Mouse (Mus musculus): ENCODE measurements at regions not wholly inside any gene's neighbourhood (a gene's known extent, or its start where the extent isn't known, plus 50 kb on each side); places are given as distances from the start of the nearest gene placed in this dataset.
A peak's percentile ranks its signal among the peaks of the same experiment; 100 is the strongest.

DNA sequence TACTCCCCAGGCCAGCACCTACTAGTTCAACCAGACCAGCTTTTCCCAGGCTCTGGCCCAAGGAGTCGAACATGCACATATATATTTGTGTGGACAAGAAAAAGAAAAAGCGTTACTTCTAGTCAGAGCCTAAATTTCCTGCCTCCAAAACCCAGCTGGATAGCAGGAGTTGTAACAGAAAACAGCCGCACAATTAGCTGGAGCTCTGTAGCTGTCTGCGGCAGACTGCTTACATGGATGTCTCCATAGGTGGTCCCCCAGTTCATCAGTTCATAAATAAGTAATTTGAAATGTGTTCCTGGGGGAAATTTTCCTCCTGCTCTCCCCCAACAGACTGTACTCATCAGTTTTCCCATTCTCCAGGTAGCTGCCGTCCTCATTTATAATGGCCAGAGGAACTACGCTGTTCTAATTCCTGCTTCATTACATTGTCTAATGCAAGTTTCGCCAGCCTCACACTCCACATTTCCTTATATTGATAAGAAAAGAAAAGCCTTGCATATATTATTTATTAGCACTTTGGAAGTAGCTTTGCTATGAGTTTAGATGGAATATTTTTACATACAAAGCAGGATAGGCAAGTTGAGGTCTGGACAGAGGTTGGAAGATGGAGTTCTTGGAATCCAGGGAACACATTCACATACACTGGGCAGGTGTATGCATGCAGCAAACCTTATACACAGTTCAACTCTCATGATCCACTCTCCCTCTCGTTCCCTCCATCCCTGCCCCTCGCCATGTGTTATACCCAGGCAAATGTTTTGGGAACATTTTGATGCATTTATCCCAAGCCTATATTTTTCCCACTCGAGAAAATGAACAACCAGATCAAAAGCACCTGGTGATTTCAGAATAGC lies 337.2 kb upstream of the Clint1 start:
- intact Hi-C loops (cut with DNase I): no loop called here
- DNase-seq: no peak

DNA sequence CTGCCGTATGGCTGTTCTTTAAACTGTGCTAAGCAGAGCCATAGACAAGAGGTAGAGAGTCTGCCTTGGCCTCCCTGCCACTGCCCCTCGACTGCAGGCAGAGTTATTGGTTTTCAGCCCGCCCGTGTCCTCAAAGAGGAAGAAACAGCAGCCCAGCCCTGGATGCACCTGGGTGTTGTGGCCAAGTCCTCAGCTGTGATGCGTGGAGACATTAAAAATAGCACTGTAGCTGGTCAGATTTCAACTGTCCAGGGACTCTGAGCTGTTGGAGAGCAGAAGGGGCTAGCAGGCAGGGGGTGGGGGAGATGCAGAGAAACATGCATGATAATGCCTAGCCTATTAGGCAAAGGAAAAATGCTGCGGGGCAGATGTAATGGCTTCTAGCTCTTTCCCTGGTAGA lies 327.1 kb upstream of the Clint1 start:
- intact Hi-C loops (cut with DNase I): no loop called here
- no peak for DNase-seq

- intact Hi-C loops (cut with DNase I): no loop called here
- DNase-seq: no peak
Observed at GRCm38 (mm10) chr11:45531044-45531626, 320.7 kb upstream of the Clint1 start.

DNA sequence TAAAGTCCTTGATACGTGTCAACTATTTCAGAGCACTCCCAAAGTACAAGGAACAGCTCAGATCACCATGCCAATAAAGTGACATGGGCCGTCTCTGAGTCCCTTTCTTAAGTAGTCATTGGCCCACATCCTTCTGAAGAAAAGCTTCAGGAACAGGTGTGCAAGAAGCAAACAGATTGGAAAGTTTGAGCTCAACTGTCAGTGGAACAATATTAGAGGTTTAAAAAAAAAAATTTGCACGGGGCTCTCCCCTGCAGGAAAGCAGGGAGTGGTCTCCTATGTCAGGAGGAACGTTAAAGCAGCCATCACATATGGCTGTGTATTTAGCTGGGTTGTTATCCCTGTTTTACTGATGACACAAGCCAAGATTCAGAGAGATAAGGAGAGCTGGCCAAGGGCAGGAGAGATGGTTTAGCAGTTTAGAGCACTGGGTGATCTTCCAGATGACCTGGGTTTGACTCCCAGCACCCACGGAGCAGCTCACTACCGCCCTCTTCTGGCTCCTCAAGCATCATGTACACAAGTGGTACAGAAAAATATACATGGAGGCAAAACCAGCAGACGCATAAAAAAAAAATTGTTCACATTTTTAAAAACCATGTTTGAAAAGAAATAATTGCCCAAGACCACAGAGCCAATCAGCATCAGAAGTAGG lies 318.3 kb upstream of the Clint1 start:
- intact Hi-C loops (cut with DNase I): no loop called here
- DNase-seq: no peak

DNA sequence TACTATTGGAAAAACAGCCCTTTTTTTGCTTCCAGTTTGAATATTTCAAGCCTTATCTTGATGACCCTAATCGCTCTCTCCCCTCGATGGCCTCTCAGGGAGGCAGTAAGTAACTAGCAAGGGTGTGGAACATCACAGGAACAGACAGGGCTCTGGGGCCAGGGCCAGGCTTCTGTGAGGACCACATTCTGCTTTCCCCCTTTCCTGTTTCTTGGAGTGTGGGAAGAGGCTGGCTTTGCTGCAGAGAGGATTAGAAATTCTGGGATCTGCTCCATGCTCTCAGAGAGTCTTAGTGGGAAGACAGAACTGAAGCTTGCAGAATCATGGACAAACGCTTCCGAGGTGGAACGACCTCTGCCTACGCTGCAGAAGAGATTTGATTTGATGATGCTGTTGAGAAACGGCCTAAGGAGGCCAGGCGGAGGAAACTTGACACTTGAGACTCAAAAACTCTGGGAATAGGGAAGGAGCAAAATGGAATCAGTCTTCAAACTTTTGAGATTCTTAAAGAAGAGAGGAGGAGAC lies 316.3 kb upstream of the Clint1 start:
- intact Hi-C loops (cut with DNase I): loop anchor here (5.0 kb wide), 1 partner anchor 923 kb away; no protein-coding TSS in a partner anchor
- DNase-seq: peak in 1 of 2 experiments; percentile 22

- no peak for DNase-seq
- intact Hi-C loops (cut with DNase I): loop anchor here (5.0 kb wide), 1 partner anchor 926 kb away; no protein-coding TSS in a partner anchor
Observed at GRCm38 (mm10) chr11:45538011-45538410, 313.8 kb upstream of the Clint1 start.

DNA sequence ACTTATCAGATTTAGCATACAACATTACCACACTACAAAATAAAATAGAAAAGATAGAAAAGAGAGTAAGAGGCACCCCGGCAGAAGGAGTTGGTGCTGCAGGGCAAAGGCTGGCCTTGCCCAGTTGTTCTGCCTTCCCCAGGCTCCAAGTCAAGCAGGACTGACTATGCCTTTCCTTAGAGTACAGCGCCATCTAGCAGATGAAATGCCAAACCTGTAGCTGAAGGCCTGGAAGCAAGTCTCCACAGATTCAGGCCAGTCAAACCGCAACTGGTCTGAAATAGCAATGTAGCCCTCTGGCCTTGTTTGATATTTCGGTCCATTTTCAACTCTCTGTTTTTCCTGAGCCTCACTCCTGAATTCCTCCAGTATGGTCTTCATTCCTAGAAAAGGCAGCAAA lies 312.4 kb upstream of the Clint1 start:
- DNase-seq: peak; percentile 29 to 77
- intact Hi-C loops (cut with DNase I): loop anchor here (5.0 kb wide), 1 partner anchor 927 kb away; no protein-coding TSS in a partner anchor

GRCm38 (mm10) chr11:45544531-45544930 lies 307.3 kb upstream of the Clint1 start:
- intact Hi-C loops (cut with DNase I): loop anchor here (5.0 kb wide), 1 partner anchor 537 kb away; no protein-coding TSS in a partner anchor
- no peak for DNase-seq

DNA sequence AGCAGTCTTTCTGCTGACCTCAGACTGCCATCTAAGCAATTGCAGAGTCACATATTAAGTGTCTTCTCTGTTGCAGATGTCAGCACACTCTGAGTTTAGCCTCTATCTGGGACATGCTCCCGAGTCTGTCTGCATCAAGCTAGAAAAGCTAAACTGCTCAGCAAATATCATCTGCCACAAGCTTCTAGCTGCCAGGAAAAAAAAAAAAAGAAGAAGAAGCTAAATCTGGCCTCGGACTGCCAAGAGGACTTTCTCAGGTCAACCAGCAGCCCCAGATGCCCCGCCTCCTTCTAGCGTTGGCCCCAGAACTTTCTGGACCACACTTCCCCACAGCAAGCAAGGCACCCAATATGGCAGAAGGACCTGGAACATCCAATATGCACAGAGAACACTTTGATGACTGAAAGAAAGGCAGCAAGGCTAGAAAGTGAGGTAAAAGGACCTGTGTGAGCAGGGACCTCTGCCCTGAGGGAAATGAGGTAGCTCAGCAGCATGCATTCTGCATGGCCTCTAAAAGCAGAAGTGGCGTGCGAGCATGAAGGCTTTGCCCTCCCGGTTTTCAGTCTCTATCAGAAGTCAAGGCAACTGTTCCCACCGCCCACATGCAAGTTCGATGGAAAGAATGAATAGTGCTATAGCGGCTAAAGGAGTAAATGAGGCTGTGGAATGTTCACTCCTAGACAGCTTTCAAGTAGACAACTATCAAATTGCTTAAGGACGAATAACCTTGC lies 305.8 kb upstream of the Clint1 start:
- peak; percentile 24 to 40 for DNase-seq
- intact Hi-C loops (cut with DNase I): loop anchor here (5.0 kb wide), 1 partner anchor 336 kb away; no protein-coding TSS in a partner anchor

DNA sequence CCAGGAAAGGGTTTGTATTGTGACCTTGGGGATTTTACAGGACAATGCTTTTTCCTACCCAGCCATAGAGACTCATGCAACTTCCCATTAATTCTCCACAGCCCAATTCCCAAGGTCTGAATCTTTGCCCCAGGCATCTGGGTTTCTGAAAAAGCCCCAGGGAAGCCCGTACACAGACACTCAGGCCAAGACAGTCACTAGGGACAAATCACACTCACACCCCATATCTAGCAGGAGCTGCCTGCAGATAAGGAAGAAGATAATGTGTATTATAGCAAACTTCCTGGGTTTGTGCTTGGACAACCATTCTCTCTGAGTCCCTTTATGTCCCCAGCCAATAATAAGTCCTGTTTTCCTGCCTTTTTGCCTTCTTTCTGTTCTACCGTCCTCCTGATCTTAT lies 305.0 kb upstream of the Clint1 start:
- intact Hi-C loops (cut with DNase I): loop anchor here (5.0 kb wide), 1 partner anchor 335 kb away; no protein-coding TSS in a partner anchor
- no peak for DNase-seq

DNA sequence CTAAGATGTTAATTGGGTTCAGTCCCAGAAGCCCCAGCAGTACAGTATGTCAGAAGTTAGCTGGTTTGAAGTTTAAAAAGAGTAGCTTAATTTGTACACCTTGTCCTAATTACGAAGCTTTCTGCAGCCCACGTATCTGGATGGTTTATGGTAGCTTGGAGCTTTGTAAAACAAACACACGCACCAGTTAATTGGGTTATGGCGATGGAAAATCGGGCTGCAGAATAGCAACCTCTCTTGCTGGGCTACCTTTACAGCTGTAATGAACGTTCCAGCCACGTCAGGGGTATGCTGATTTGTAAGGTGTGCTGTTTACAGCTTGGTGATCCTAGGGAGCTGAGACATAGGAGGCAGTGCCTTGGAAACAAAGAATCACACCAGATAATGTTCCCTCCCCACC lies 301.5 kb upstream of the Clint1 start:
- intact Hi-C loops (cut with DNase I): no loop called here
- DNase-seq: no peak

DNA sequence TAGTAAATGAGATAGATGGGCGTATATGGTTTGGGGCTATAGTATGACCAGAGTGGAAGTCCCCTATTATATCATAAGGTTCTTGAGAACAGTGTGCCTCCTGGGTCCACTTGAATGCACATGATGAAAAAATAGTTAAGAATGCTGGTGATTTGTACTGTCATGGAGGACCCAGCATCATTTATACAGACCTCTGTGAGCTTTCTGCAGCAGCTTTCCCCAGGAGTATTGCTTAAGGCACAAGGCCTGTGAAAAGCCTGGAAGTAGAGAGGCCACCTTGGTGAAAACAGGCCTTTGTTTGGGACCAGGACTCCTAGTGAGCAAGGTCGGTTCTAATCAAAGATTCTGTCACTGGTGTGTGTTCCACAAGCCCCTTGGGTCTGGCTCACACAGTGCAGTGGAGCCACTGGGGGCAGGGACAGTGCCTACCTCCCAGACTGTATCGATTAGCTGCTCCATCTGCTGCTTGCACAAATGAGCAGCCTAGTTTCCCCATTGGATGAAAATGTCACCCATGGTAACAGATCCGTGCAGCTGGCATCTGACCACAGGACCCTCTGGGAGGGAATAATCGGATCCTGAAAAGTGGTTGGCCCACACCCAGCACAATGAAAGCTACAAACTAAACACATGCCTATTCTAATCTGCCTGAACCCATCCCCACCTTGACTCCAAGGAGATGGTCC lies 274.2 kb upstream of the Clint1 start:
- intact Hi-C loops (cut with DNase I): no loop called here
- DNase-seq: no peak

- DNase-seq: no peak
- intact Hi-C loops (cut with DNase I): no loop called here
Observed at GRCm38 (mm10) chr11:45592335-45592734, 259.5 kb upstream of the Clint1 start.

- intact Hi-C loops (cut with DNase I): no loop called here
- no peak for DNase-seq
Observed at GRCm38 (mm10) chr11:45592890-45593642, 258.8 kb upstream of the Clint1 start.

- no peak for DNase-seq
- intact Hi-C loops (cut with DNase I): no loop called here
Observed at GRCm38 (mm10) chr11:45595372-45595771, 256.5 kb upstream of the Clint1 start.

DNA sequence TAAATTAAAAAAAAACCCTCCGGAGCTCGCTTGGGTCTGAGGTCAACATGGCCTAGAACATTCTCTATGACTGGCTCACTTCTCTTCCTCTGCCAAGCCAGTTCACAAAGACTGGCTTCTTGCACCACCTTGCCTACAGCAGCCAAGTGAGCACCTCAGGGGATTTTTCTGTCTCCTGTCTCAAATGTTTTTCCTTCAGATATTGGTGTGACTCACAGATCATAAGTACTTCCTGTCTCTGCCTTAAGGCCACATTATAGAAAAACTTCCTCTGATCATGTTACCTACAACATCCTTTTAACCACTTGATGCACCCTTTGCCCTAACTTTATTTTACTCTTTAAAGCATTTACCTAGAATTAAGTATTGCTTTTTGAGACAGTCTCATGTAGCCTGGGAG lies 230.0 kb upstream of the Clint1 start:
- intact Hi-C loops (cut with DNase I): no loop called here
- DNase-seq: no peak

GRCm38 (mm10) chr11:45622701-45623100 lies 229.2 kb upstream of the Clint1 start:
- intact Hi-C loops (cut with DNase I): no loop called here

DNA sequence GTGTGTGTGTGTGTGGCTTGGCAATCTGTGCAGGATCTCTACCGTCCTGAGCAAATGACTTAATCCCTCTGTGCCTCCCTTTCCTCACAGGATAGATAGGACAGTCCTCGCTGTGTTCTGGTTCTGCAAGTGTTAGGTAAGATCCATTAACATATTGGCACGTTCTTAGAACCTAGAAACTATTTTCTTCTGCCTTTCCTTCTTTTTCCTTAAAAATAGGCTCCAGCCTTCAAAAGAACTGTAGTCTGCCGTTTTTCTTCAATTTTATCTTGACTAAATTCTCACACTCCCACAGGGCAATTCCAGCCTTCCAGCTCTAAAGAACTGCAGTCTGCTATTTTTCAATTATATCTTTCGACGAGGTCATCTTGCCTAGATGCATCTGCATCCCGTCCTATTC lies 227.6 kb upstream of the Clint1 start:
- no peak for DNase-seq
- intact Hi-C loops (cut with DNase I): no loop called here

More at GRCm38 (mm10) chr11:45622701-45623100, 229.2 kb upstream of the Clint1 start:
- no peak for DNase-seq

DNA sequence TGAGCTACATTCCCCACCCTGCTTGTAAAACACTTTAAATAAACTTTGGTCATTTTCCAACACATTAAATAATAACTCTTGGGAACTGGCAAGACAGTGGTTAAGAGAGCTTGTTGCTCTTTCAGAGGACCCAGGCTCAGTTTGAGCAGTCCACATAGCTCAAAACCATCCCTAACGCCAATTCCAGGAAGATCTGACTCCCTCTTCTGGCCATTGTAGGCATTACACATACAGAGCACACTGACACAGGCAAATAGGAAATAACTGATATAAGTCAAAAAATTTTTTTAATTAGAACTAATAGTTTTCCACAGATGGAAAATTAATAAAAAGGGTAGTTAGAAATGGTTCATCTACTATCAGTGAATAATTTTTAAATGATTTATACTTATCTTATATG lies 222.6 kb upstream of the Clint1 start:
- intact Hi-C loops (cut with DNase I): no loop called here
- DNase-seq: no peak
